Mouse (Mus musculus): ENCODE measurements around the gene Ddx28.

Gene Ddx28

DNA sequence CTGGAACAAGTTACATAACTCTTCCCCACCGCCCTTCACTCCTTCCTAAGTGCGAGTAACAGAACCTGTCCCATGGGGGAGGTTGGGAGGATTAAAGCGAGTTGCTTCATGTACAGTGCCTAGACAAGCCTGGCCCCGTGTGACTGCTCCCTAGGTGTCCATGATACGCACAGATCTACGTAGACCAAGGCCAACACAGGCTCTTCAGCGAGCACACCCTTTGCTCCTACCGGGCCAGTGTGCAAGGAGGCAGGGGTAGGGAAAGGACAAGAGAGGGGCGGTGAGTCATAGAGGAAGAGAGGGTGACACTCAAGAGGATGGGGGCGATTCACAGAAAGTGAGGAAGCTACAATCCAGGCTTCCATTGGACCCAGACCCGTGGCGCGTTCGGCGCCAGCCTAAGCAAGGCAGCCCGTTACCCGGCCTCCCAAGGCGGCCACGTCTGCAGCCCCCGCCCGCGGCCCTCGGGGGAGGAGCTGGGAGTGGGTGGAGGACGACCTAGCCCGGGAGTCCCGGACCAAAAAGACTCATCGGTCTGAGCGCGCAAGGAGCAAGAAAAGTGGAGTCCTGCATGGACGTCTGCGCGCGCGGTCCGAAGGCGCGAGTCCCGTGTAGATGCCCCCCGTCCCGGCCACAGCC lies 46.3 kb downstream of the Ddx28 start:
- peak; percentile 65 for DNase-seq

DNA sequence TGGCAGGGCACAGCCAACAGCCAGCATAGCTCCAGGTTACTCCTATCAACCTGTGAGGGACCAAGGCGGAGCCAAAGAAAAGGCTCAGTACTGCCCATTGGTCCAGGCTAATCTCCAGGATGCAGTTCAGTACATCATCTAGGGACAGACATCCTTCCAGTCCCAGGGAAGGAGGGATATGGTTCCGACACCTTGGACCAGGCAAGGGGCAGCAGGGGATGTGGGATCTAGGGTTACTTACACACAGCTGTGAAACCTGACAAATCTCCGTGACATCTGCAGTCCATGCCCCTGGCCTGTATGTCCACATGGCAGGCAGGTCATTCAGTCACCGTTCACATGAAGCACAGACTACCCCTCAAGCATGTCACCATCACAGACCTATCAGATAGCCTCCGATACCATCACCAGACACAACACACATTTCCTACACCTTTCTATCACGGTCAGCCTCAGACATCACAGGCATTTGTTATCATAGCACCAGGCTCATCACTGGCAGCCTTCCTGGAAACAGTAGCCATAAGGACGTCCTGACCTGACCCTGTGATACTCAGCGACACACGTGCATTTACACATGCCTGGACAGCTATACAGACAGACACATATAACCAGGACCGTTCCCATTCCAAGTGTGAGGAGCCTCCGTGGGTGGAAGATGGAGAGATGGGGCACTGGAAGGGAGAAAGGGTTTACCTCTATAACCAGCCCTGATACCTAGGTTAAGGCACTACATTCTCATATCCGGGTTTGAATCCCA lies 47.0 kb downstream of the Ddx28 start:
- no peak for DNase-seq

DNA sequence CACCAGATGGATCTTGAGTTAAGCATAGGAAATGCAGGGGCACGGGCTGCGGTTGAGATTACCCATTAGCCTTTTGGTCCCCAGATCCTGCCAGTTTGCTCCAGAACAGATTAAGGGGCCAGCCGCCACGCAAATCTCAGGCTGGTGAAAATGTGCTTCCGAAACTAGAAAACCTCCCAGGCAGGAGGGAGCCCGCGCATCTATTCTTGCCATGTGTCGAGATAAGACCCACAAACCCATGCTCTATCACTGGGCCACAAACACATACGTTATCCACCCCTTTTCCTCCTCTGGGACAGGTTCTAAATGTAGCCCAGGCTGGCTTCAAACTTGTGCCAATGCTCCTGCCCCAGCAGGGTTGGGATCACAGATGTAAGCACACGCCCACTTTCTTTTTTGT lies 50.1 kb downstream of the Ddx28 start:
- no peak for DNase-seq

DNA sequence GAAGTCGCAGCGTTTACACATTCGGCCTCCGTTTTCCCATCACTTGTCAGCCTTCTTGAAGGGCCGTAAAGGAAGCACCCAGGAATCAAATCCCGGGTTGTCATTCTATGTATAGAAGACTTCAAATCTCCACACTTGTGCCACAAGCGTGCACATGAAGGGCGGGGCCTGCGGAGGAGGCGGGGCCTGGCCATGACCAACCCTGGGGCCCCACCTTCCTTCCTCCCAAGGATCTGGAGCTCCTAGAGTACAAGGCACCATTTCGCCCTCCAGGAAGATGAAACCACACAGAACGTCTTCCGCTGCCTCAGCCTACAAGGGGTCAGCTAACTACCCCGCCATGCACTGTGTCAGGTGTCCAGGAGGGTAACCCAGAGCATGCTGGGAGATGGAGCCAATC lies 50.6 kb downstream of the Ddx28 start:
- no peak for DNase-seq

Measured in lung, postnatal 14 days (tissue).